Mouse (Mus musculus): Measurements from ENCODE around the gene Glis2.

- TF ChIP-seq E2F4 (IDR thresholded peaks at IDR 0.05; ENCODE audit: insufficient replicate concordance, low read depth, low read length) (no peak), JUN (IDR thresholded peaks at IDR 0.05; ENCODE audit: insufficient read depth, low read depth, low read length) (no peak), POLR2A (IDR thresholded peaks at IDR 0.05; ENCODE audit: low read depth, low read length) (no peak), CTCF (conservative IDR thresholded peaks at IDR 0.05 in 1 of 2, IDR thresholded peaks at IDR 0.05 in 1 of 2; ENCODE audit: low read depth in 2 of 2, low read length in 2 of 2) (no peak), MAFK (IDR thresholded peaks at IDR 0.05; ENCODE audit: insufficient replicate concordance, low read length) (no peak), MAX (IDR thresholded peaks at IDR 0.05; ENCODE audit: low read length) (no peak), KAT2A (IDR thresholded peaks at IDR 0.05; ENCODE audit: insufficient replicate concordance, low read length) (no peak), SIN3A (IDR thresholded peaks at IDR 0.05; ENCODE audit: low read length) (no peak)
Observed at GRCm38 (mm10) chr16:4616829-4617228, 22.3 kb downstream of the Glis2 start.

Data from CH12.LX (cell line).